ENCODE assay signal across 10 mouse cellular contexts in genomic region chr3:136761292-136761978, GRCm38 (mm10).
A peak's percentile ranks its signal among the peaks of the same experiment; 100 is the strongest.
DNase-seq lines count a peak whose midpoint lies in the region; ATAC-seq lines count a peak whose summit lies in the region.
"Had no signal": no experiment of that assay in that cellular context is flagged by ENCODE, and none has a peak within 500 bp of the region (broad histone marks: within the 10 kb centered on the region; RNA-seq: fewer than 3 reads in every experiment).

No protein-coding gene starts in this region.

- peak; percentile 69 to 71 for ATAC-seq in hematopoietic stem cell, adult 5-6 weeks (replicated peaks in 1 of 2; ENCODE audit: insufficient read depth in 1 of 2, low FRiP score in 2 of 2, low TSS enrichment in 1 of 2, low read depth in 1 of 2, poor library complexity in 2 of 2, severe bottlenecking in 2 of 2)
- ATAC-seq in megakaryocyte progenitor cell, adult 5-6 weeks (replicated peaks; ENCODE audit: poor library complexity), result peak; percentile 77
- ATAC-seq: hindbrain, postnatal 0 days; lung, postnatal 0 days had no signal

- DNase-seq in CD4-positive helper T cell, adult 2 months (ENCODE audit: low read depth, low spot score), result peak; percentile 22
- DNase-seq in NIH3T3 (ENCODE audit: low read depth) (peak; percentile 35), MN1 (ENCODE audit: low spot score) (no peak)
- no peak for DNase-seq in heart, adult 18-20 months
- no peak for DNase-seq in urinary bladder, postnatal 4 days (ENCODE audit: low spot score in 2 of 2)
- DNase-seq: kidney, postnatal 25 days had no signal

Comparison
In these comparisons a context has a peak if more than half of its experiments do, and no peak if none do; other contexts are left out.
1. DNase-seq: peak in CD4-positive helper T cell, adult 2 months (single experiment) and NIH3T3 (single experiment); none in MN1 (single experiment), heart, adult 18-20 months (0 of 2) and urinary bladder, postnatal 4 days (0 of 2).